In the genomic region with DNA sequence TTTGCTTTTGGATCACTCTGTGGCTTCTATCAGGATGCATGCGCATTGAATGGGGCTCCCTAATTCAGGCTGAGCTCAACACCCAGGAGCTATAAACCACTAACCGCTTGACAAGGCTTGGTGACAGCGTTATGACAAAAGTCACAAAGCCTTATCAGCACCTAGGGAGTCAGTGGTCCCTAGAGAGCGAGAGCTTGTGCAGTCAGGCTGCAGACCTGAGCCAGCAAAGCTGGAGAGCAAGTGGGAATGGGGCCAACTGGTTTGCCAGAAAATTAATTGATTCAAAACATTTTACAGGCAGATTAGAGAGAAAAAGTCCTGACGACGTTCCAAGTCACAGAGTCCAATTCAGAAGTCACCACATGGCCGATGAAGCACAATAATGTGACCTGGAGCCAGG, we compare ENCODE assay signal across 8 mouse cellular contexts. TPM values are rescaled to one million over a fixed set of nuclear protein-coding genes. Genes with fewer than 3 reads are reported as not detected.
DNase-seq lines count a peak whose midpoint lies in the region; ATAC-seq and TF ChIP-seq lines count a peak whose summit lies in the region.

No protein-coding gene starts in this region.

- no peaks in the 10 kb centered on the region for H3K27me3 ChIP-seq in forebrain, embryonic 15.5 days
- H3K27me3 ChIP-seq in hindbrain, embryonic 12.5 days: no peaks in the 10 kb centered on the region
- H3K27me3 ChIP-seq in liver, postnatal 0 days (ENCODE audit: insufficient read depth, low read length): no peaks in the 10 kb centered on the region

- peak; percentile 82 for ATAC-seq in forebrain, embryonic 15.5 days (replicated peaks)
- ATAC-seq in hindbrain, embryonic 12.5 days (ENCODE audit: low FRiP score): peak; percentile 48
- ATAC-seq in liver, postnatal 0 days: no peak

- peak overlapping the region; percentile 79 for H3K27ac ChIP-seq in forebrain, embryonic 15.5 days (replicated peaks)
- peak overlapping the region; percentile 66 for H3K27ac ChIP-seq in hindbrain, embryonic 12.5 days
- peak overlapping the region; percentile 61 for H3K27ac ChIP-seq in liver, postnatal 0 days (ENCODE audit: low read depth)

- H3K4me1 ChIP-seq in forebrain, embryonic 15.5 days: peaks cover 19% of the 10 kb centered on the region
- peaks cover 13% of the 10 kb centered on the region; the same call in 1 of the 2 replicates for H3K4me1 ChIP-seq in hindbrain, embryonic 12.5 days
- peaks cover 12% of the 10 kb centered on the region for H3K4me1 ChIP-seq in liver, postnatal 0 days (ENCODE audit: insufficient read depth)

- 30% methylated on average over 7 of the region's 7 CpGs for WGBS in forebrain, embryonic 15.5 days
- 46% methylated on average over 7 of the region's 7 CpGs for WGBS in hindbrain, embryonic 12.5 days
- 58% methylated on average over 7 of the region's 7 CpGs for WGBS in liver, postnatal 0 days (ENCODE audit: insufficient replicate concordance)

- peaks cover 13% of the 10 kb centered on the region; the same call in 1 of the 2 replicates for H3K36me3 ChIP-seq in forebrain, embryonic 15.5 days
- H3K36me3 ChIP-seq in hindbrain, embryonic 12.5 days: peaks cover 38% of the 10 kb centered on the region
- peaks cover 21% of the 10 kb centered on the region for H3K36me3 ChIP-seq in liver, postnatal 0 days (replicated peaks; ENCODE audit: insufficient read depth, low read length)

- H3K4me2 ChIP-seq in forebrain, embryonic 15.5 days (replicated peaks): no peak overlapping the region
- H3K4me2 ChIP-seq in hindbrain, embryonic 12.5 days (replicated peaks): no peak overlapping the region
- H3K4me2 ChIP-seq in liver, postnatal 0 days (ENCODE audit: low read depth, low read length): no peak overlapping the region

- H3K9me3 ChIP-seq in forebrain, embryonic 15.5 days: no peaks in the 10 kb centered on the region
- no peaks in the 10 kb centered on the region for H3K9me3 ChIP-seq in hindbrain, embryonic 12.5 days (replicated peaks)
- H3K9me3 ChIP-seq in liver, postnatal 0 days (ENCODE audit: low read length): no peaks in the 10 kb centered on the region

- TF ChIP-seq CTCF in liver, postnatal 0 days (IDR thresholded peaks at IDR 0.05; ENCODE audit: low read depth): no peak

- H3K4me3 ChIP-seq in forebrain, embryonic 15.5 days: no peak overlapping the region
- no peak overlapping the region for H3K4me3 ChIP-seq in hindbrain, embryonic 12.5 days
- no peak overlapping the region for H3K4me3 ChIP-seq in liver, postnatal 0 days (ENCODE audit: low read depth, low read length)

- TF ChIP-seq EP300 in liver, postnatal 0 days (IDR thresholded peaks at IDR 0.05; ENCODE audit: low read depth): no peak

- DNase-seq in adrenal gland, postnatal 10 days: peak; percentile 72
- no peak for DNase-seq in adrenal gland, adult 8-10 months
- DNase-seq in A20 (ENCODE audit: low read depth, low spot score): peak; percentile 64
- no peak for DNase-seq in liver, postnatal 0 days
- no peak for DNase-seq in thymus, adult 18-20 months
- no peak for DNase-seq in thymus, postnatal 25 days

- H3K9ac ChIP-seq in forebrain, embryonic 15.5 days (replicated peaks): 0 out of 2 replicates have a peak overlapping the region, but pooled peaks have one; percentile 22
- no peak overlapping the region for H3K9ac ChIP-seq in hindbrain, embryonic 12.5 days
- H3K9ac ChIP-seq in liver, postnatal 0 days (replicated peaks): no peak overlapping the region

RNA-seq across cellular contexts. Expression of a gene that starts 37.1 kb away (rescaled TPM):
- total RNA-seq in adrenal gland, postnatal 10 days (2021): 10 to 100 TPM; 15.3 to 16.8 TPM
- 10 to 100 TPM; 16.5 to 27.6 (median 19.4) TPM for total RNA-seq in adrenal gland, adult 8-10 months (2022)
- 19.2 and 19.5 TPM in 2 replicates for polyA plus RNA-seq in forebrain, embryonic 15.5 days (2015; fragmentation: Nextera tagmentation; extraction: Ambion mirVana)
- polyA plus RNA-seq in hindbrain, embryonic 12.5 days (2016; fragmentation: Nextera tagmentation; extraction: Ambion mirVana): 29.0 and 29.5 TPM in 2 replicates
- 6.4 and 7.1 TPM in 2 replicates for polyA plus RNA-seq in liver, postnatal 0 days (2015; fragmentation: Nextera tagmentation; extraction: Ambion mirVana)

Comparison
In these comparisons a context has a peak if more than half of its experiments do, and no peak if none do; other contexts are left out.
1. DNase-seq: peak in adrenal gland, postnatal 10 days (single experiment) and A20 (single experiment); none in adrenal gland, adult 8-10 months (single experiment), liver, postnatal 0 days (single experiment), thymus, adult 18-20 months (0 of 2) and thymus, postnatal 25 days (single experiment).
2. Peak in every context shown above with its lines, with median percentiles within 50 percentile points of each other: H3K27ac ChIP-seq.